Mouse (Mus musculus) kidney, postnatal 36 days (tissue): ENCODE data around the gene Crb1.
A peak's percentile ranks its signal among the peaks of the same experiment; 100 is the strongest.
"Not testable (repeated sequence)": the region's sequence is repeated elsewhere in the genome, so short reads cannot be mapped to it uniquely, and the experiment has no call there.

Source experiments
- DNase-seq, 2 experiments: peaks; one replicate each; pipeline ENCODE4 v3.0.0; 2021 to 2022; ENCODE audit warnings: mixed read lengths in 2 of 2

Crb1 gene

DNA sequence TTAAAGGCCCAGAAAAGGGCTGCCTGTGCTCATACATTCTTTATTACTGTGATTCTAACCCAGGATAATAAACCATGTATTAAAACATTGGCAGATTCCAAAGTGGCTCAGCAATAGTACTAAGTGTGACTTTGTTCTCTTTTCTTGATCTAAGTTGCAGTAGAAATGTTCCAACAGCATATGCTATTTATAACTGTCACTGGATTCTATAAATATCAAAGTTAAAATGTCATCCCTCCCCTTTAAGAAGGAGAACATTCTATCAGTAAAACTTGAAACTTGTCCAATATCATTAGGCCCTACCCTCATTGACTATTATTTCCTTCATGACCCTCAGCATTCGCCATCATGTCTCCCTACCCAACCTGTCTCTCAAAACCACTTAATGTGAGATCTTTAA is 48.1 kb downstream of the Crb1 start:
- DNase-seq = no peak

DNA sequence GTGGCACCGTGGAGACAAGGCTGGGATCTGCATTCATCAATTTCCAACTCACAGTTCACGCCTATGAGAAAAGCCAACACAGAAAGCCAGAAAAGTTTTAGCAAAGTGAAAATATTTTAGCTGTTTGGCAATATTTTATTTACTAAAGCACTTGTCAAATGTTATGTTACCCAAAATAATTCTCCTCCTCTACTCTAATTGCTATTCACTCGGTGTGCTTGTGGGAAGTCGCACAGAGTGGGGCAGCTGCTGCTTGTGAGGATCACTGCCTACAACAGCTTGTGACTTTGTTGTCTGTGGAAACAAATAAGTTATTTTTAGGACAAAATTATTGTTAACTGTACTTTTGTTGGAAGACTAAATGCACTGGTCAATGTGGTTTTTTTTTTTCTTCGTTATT is 48.6 kb downstream of the Crb1 start:
- no peak for DNase-seq

DNA sequence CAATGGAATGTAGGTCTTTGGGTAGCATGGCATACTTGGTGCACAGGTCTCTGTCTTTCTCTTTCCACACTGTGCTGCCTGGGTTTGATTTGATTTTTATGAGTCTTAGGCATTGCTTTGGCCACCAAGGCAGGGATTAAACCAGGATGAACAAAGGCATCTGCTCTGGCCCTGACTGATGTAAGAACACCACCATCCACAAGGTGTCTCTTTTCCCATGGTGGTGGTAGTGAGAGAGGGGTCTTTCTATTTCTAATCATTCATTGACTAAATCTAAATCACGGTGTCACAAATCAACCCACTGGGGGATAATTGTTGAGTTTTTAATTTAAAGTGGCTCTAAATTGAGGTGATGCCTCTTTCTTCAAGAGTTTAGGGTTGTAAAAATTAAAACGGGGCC is 51.5 kb downstream of the Crb1 start:
- no peak for DNase-seq

DNA sequence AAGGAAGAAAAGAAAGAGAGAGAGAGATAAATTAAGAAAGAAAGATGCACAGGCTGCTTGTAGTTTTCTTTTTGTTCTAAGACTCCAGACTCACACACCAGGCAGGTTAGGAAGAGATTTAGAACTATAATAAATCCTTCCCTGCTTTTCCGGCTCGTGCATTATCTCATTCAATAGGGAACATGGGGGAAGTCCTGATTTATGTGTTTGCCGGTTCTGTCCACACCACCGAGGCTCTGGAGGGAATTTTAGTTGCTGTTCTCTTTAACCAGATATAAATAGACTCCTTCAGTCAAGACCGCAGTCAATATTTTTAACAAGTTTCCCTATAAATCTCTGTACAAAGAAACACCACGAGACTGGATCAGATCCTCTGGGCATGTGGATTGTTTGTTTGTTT is 57.1 kb downstream of the Crb1 start:
- DNase-seq = peak in 1 of 2 experiments; percentile 29

DNA sequence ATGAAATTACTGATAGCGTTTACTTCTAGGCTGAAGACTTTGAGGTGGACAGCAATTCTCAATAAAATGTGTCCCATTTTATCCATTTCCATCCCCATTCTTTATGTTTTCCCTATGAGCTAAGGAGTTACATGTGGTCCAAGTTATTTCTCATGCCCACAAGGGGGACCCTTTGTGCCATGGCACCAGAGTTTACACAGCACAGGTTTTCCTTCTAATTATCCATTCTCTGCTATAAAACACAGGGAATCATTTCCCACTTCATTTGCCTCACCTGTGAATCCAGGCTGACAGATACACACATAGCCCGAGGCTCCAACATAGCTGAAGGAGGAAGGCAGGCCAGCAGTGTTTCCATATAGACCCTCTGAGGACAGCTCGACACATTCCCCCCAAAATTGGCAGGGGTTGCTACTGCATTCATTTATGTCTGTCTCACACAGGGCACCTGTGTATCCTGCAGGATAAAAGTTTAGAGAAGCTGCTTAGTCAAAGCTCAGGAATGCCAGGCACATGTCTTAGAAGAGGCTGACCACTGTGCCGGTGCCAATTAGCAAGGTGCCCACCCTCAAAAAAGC is 62.5 kb downstream of the Crb1 start:
- peak; percentile 29 to 48 for DNase-seq

DNA sequence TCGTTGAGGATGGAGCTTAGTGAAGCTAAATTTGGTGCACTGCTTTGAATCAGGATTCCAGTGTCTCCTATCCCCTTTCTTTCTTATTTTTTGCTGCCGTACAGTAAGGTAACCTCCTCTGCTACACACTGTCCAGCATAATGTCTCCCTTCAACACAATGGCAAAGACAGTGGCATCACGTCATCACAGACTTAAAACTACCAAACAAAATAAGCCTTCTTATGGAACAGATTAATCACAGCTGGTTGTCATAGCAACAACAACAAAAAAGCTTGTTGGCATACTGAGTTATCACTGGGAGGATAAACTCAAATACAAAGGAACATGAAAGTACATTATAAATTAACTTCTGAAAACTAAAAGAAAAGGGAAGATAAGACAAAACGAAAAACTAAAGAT is 68.0 kb downstream of the Crb1 start:
- DNase-seq = no peak

DNA sequence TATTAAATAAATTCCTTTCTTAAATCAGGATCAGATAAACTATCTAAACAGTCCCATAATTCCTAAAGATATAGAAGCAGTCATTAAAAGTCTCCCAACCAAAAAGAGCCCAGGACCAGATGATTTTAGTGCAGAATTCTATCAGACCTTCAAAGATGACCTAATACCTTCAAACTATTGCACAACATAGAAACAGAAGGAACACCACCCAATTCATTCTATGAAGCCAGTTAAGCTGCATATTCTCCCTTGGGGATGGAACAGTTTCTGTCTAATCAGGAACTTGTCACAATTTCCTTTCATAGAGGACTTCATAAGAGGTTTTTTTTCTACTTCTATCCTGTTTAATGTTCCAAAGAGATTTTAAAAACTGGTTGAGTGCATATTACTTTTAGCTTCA is 74.4 kb downstream of the Crb1 start:
- DNase-seq = not testable (repeated sequence)

DNA sequence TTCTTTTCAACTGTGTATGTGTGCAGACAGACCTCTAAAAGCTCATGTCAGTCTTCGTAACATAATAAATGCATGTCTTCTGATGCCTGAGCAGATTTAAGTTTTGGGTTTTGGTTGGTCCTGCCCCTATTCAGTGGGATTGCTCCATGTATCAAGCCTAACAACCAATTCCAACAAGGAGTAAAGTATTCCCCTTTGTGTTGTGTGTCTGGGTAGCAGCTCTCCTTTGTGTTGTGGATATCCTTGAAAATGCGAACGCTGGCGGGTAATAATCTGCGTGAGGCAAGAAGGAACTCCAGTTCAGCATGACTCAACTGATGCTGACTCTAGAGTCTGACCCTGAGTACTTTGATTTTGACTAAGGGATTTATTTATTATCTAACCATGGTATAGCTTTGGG is 75.1 kb downstream of the Crb1 start:
- DNase-seq = no peak

DNA sequence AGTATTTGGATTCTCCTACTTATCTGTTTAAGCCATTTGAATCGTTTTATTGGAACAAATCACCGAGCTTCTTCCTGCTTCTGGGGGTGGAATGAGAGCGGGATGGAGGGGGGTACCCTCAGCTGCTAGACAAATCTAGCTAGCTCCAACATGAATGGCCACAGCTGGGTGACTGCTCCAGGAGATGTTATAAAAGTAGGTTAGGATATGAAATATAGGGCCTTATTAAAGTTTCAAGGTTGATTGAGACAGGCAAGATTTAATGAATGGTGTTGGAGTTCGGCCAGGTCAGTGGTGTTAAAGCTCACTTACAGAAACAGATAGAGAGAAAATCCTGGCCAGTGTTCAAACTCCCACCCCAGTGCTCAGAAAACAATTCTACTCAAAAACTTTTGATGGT is 84.9 kb downstream of the Crb1 start:
- DNase-seq = no peak

DNA sequence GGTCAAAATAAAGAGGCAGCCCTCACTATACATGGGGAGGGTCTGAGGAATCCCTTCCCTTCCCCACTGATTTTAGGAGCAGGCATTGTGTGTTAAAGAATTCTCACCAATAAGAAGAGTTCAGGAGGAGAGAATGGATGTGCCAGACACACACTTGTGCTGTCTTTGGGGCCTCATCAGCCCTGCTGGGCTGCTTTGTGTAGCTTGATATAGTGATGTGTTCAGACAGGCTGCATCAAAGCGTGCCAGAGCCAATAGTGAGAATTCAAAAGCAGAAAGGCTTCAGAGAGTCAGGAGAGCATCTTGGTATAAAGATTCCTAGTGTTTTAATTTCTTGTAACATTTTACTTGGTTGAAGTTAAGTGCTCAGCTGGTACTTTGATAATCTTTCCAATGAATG is 85.3 kb downstream of the Crb1 start:
- no peak for DNase-seq

DNA sequence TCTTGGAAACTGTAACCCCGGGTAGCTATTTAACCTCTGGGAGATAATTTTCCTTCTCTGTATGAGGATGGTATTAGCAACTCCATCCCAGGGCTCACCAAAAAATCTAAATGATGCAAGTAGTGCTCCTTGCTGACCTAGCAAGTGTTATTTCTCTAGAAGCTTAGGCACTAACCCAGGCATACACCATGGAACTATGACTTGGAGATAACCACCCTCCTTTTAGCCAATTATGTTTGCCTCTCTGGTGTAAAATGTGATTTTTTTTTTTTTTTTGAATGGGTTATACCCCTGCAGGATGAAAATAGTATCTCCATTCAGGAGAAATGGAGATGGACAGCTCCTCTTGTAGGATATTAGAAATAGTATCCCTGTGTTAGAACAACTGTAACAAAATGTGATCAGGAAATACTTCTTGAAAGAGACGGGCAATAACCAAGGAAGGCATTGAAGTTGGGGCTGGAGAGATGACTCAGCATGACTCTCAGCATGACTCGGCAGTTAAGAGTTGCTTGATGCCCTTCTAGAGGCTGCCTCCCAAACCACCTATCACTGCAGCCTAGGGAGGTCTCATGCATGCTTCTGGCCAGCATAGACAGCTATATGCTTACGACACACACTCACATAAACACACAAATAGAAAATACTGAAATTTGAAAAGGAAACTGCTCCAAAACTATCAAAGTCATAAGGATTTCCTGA is 100.1 kb downstream of the Crb1 start:
- DNase-seq = no peak

DNA sequence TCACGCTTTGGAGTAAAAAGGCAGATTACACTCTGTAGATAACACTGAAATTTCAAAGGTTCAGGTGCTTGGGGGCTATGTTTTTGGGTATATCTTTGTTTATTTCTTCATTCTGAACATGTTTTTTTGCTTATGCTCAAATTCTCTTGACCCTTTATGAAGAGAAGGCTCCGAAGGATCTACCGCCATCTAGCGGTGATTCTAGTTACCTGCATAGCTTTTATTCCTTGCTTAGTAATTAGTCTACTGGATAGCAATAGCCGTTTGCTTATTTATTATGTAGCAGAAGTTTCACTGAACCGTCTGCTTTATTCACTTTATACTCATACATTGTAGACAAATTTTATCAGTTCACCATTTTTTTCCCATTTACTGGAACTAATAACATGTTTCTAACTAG is 109.1 kb downstream of the Crb1 start:
- peak; percentile 42 to 57 for DNase-seq

DNA sequence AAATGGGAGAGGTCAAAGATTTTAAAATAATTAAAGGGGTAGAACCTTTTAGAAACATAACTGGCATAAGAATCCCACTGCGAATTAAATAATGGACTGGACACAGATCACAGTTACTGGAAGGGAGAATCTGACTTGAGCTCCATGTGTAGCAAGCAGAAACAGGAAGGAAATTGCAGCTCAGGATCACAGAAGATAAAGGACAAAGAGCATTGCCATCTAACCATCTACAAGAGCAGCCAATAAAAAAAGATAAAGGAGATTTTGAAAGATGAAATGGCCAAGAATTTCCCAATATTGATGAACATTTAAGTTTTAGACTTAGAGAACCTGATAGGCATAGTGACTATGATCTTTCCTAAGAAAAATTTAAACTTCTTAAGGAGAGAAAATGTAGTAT is 112.7 kb downstream of the Crb1 start:
- no peak for DNase-seq

DNA sequence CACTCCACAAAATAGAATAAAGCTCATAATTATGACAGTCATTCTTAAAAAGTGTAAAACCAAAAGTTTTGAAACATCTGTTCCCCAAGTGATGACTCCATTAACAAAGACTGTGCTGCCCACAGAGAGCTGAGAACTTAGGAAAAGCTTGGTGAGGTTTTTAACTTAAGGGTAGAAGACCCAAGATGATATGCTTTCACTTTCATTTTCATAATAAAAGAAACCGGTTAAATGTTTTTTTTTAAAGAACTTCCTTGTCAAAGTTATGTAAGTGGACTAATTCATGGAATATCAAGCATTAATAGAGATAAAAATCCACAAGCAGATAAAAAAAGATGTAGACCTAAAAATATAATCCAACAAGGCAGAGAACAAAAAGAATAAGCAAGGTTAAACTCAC is 113.7 kb downstream of the Crb1 start:
- DNase-seq = no peak

DNA sequence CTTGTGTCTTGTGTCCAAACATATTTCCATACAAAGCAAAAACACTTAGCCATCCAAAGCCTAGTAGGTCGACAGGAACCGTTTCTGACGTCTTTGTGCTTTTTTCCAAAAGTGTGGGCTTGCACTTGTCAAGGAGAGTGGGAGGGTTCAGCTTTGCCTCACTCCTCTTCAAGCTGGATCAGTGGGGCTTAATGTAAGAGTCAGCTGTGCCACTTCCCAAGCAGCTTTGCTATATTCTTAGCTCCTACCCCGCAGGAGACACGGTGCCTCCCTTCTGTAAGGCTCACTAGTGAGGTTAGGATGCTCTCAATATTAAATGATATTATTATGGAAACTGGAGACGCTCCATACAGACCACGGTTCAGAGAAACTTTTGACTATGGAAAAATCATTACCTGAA is 121.3 kb downstream of the Crb1 start:
- DNase-seq = no peak

DNA sequence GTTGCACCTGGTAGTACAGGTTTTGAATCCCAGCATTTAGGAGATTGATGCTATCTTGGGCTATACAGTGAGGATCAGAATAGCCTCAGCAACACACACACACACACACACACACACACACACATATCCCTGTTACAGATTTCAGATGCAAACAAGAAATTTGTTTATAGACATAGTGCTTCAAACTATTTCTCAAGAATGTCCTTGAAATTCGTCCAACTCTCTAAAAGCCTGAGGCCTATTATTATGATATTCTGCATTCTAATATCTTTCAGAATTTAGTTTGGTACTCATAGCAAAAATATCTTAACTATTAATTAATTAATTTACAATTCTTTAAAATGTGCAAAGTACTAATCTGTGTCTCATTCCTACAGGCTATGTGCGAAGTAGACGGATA is 124.9 kb downstream of the Crb1 start:
- DNase-seq = no peak

DNA sequence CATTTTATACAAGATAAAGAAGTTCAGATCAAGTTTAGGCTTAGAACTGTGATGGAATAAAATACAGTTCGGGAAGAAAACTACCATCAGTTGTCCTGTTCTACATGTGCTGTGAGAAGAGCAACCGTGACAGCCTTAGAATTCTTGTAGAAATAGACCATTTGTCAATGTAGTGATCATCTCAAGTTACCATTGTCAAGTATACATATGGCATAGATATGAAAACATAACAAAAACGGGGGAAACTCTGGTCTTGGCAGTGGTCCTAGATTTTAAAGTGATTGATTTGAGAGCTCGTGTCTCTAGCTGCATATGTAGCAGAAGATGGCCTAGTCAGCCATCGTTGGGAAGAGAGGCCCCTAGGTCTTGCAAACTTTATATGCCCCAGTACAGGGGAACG is 127.7 kb downstream of the Crb1 start:
- no peak for DNase-seq

DNA sequence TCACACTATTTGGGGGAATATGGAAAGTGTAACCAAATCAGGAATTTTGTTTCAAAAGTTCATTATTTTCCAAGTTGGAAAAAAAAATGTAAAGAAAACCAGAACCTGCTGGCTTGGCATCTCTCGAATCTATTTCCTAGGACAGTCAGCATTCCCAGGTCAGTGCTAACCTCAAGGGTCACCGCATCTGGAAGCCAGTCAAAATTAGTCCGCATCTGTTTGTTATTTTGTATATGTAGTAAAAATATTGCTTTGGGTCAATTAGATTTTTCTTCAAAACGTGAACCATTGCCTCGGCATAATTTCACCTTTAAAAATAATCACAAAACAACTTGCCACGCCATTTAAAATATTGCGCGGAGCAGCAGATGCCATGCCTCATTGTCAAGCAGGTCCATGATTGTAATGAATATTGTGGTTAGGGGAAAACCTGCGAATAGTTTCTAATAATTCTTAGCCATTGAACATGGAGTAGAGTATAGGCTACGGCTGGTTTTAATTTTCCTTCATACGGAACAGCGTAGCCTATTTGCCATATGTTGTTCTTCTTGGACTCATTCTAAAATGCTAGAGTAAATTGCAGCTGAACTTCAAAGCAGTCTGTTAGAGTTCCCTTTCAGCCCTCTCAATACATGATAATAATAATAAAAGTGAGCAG is 130.0 kb downstream of the Crb1 start:
- DNase-seq = no peak

DNA sequence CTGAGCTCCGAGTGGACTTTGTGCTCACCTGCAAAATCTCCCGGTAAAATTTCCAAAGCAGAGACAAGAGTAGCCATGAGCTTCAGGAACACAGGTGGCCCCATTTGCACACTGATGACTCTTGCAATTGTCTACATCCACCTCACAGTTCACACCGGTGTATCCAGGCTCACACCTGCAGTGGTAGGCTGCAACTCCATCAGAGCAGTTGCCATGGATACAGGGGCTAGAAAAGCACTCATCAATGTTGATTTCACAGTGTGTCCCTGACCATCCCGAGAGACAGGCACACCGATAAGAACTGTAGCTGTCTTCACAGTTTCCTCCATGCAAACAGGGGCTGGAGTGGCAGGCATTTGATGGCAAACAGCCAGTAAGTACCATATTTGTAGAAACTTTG is 140.1 kb downstream of the Crb1 start:
- DNase-seq = no peak

DNA sequence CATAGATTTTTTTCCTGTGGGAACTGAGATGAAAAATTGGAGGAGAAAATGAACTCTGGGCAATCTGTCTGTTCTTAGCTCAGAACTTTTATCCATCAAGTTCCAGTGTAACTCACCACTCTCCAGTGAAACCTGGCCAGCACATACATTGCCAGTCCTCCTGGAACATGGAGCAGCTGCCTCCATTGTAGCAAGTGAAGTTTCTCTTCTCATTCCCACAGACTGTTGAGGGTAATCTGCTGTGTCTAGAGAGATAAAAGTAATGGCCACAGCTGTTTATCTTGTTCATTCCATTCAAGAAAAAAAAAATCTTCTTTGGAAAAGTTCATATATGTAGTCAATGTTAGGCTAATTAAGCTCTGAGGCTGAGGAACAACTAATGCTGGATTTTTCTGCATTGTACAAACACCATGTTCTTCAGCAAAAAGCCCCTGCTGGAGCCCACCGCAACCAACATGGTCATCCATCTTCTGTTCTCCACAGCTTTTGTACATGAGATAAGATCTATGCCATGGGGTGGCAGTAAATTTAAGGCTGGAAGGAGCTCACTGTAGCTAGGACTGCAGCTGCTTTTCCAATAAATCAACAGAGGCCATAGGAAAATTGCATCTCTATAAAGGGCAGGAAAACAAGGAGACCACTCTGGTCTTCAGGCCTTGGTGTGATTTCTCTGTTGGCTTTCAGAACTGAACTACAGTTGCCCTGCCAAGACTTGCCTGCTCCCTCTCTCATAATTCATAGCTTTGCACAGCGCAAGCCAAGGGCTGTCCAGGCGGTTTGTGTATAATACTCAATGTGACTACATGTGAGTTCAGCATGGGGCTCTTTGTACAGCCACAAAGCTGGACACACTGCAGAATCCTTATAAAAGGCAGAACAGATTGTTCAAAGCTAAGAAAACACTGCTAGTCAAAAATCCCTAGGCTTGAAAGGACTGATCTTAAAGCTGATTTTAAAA is 142.0 kb downstream of the Crb1 start:
- no peak for DNase-seq

DNA sequence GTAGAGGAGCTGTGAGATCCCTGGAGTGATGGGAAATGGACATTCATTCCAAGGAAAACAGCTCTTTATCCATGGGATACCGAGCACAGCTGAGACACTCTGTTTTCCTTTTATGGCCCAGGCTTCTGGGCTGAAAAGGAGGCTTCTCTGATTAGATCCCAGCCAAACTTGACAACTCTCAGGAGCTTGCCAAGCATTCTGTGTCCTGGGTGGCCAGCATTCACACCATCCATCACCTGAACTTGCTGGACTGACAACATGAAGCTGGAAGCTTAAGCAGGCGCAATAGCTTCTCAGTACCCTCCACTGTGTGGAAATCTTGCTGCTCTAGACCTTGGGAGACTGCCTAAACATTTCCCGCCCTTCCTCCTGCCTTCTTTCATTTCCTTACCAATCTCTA is 144.3 kb downstream of the Crb1 start:
- DNase-seq = no peak

DNA sequence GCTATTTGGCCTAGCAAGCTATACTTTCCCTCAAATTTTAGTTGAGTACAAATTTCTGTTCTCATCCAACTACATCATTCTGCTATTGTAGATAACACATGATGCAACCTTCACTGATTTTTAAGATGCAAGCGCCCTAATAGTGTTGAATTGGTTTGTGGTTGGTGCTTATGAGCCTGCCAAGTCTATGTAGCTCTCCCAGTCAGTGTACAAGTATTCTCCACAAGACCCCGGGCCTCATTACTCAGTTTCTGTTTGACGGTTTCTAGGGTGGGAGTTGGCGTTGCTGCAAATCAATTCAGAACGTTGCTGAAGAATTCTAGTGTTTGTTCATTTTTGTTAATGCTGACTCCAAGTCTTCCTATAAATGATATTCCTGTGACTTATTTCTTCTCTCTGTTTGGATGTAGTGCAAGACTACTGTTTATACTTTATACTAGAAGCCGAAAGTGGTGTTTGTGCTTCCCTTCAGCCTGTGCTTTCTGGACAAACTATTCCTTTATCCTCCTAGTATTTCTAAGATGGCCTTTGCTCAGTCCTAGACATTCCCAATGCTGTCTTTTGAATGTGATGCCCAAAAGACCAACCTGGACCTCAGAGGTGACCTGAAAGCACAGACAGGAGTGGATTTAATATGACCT is 152.5 kb downstream of the Crb1 start:
- DNase-seq = no peak

DNA sequence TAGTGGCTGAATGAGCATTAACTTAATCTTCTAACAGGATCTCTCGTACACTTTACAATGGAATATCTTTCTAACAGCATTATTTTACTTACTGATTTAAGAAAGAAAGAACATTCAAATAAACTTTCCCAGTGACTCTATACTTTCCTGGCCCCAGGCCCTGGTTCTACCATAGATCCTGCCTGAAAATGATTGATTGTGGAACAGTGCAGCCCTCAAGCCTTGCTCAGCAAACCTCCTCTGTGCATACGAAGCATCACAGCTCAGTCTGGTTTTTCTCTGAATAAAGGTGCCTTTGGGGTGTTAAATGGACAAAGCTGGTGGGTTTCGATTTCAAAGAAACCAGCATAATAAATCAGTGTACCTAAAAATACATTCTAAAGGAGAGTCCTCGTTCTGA is 153.1 kb downstream of the Crb1 start:
- no peak for DNase-seq
